Mouse (Mus musculus) MEL (cell line): ENCODE results near the gene Sptbn1. TPM values are rescaled to one million over a fixed set of nuclear protein-coding genes. Genes with fewer than 3 reads are reported as not detected.

Experiments used
- DNase-seq: peaks from one replicate; pipeline ENCODE4 v3.0.0; 2011; ENCODE audit warnings: low read depth, low spot score
- H3K27ac ChIP-seq: 2 replicates; pipeline ENCODE4 v1.5.1; 2012; ENCODE audit warnings: low read depth, mild to moderate bottlenecking, control low read depth, low read length, moderate library complexity; ENCODE audit not compliant: control insufficient read depth
- H3K27me3 ChIP-seq, 2 experiments: fragments of 150-350 bp in 1 of 2; sonication (generic) in 1 of 2; 2 replicates each; pipeline ENCODE4 v1.6.1; 2012; ENCODE audit warnings: low read length in 2 of 2, mild to moderate bottlenecking in 2 of 2, improper control_type of control experiment in 1 of 2, moderate library complexity in 1 of 2; ENCODE audit not compliant: insufficient read depth in 2 of 2, control insufficient read depth in 1 of 2
- H3K36me3 ChIP-seq, 2 experiments: 2 replicates each; pipeline ENCODE4 v1.6.1; 2012 to 2014; ENCODE audit warnings: low read length in 2 of 2, improper control_type of control experiment in 1 of 2, inconsistent platforms in 1 of 2, mild to moderate bottlenecking in 1 of 2; ENCODE audit not compliant: insufficient read depth in 2 of 2, control insufficient read depth in 1 of 2
- H3K4me1 ChIP-seq, 2 experiments: fragments of 150-350 bp in 1 of 2; sonication (generic) in 1 of 2; 2 replicates each; pipeline ENCODE4 v1.6.1; 2012; ENCODE audit warnings: low read length in 2 of 2, improper control_type of control experiment in 1 of 2, mild to moderate bottlenecking in 1 of 2; ENCODE audit not compliant: insufficient read depth in 2 of 2, control insufficient read depth in 1 of 2
- H3K4me3 ChIP-seq, 2 experiments: fragments of 150-350 bp in 1 of 2; sonication (generic) in 1 of 2; 2 replicates each; pipeline ENCODE4 v1.5.1; 2012; ENCODE audit warnings: low read depth in 2 of 2, low read length in 2 of 2, mild to moderate bottlenecking in 2 of 2, moderate library complexity in 2 of 2, control low read depth in 1 of 2, improper control_type of control experiment in 1 of 2; ENCODE audit not compliant: control insufficient read depth in 1 of 2, insufficient read depth in 1 of 2
- H3K79me2 ChIP-seq: 2 replicates; pipeline ENCODE4 v1.6.1; 2012; ENCODE audit warnings: mild to moderate bottlenecking, low read length, moderate library complexity; ENCODE audit not compliant: control insufficient read depth, poor library complexity, insufficient read depth
- H3K9ac ChIP-seq: 2 replicates; pipeline ENCODE4 v1.6.1; 2012; ENCODE audit warnings: low read depth, mild to moderate bottlenecking, control low read depth, low read length, moderate library complexity; ENCODE audit not compliant: control insufficient read depth, poor library complexity, severe bottlenecking
- H3K9me3 ChIP-seq: fragments of 150-350 bp; sonication (generic); replicated peaks from 2 replicates; pipeline ENCODE4 v1.6.1; 2012; ENCODE audit warnings: mild to moderate bottlenecking, low read length, improper control_type of control experiment, moderate library complexity; ENCODE audit not compliant: insufficient read depth
- BHLHE40 ChIP-seq: IDR thresholded peaks from 2 replicates; pipeline ENCODE4 v1.6.1; 2012; ENCODE audit warnings: low read depth, mild to moderate bottlenecking, inconsistent platforms, low read length, improper control_type of control experiment, borderline replicate concordance
- CHD1 ChIP-seq: IDR thresholded peaks from 2 replicates; pipeline ENCODE4 v1.6.1; 2012; ENCODE audit warnings: low read depth, mild to moderate bottlenecking, inconsistent platforms, low read length, improper control_type of control experiment
- CTCF ChIP-seq, 3 experiments: IDR thresholded peaks in 2 of 3; conservative IDR thresholded peaks in 1 of 3; 2 replicates each; pipeline ENCODE4 v1.5.1; 2011 to 2012; ENCODE audit warnings: low read length in 3 of 3, low read depth in 2 of 3, mild to moderate bottlenecking in 2 of 3, improper control_type of control experiment in 1 of 3, inconsistent platforms in 1 of 3, mixed read lengths in 1 of 3, moderate library complexity in 1 of 3; ENCODE audit not compliant: control insufficient read depth in 1 of 3, insufficient read depth in 1 of 3, poor library complexity in 1 of 3, severe bottlenecking in 1 of 3
- E2F4 ChIP-seq: IDR thresholded peaks from 2 replicates; pipeline ENCODE4 v1.6.1; 2011; ENCODE audit warnings: low read depth, low read length, improper control_type of control experiment, borderline replicate concordance
- HCFC1 ChIP-seq: IDR thresholded peaks from 2 replicates; pipeline ENCODE4 v1.6.1; 2012; ENCODE audit warnings: low read depth, mild to moderate bottlenecking, inconsistent platforms, low read length, improper control_type of control experiment, moderate library complexity
- KAT2A ChIP-seq: conservative IDR thresholded peaks from 2 replicates; pipeline ENCODE4 v1.6.1; 2012; ENCODE audit warnings: low read depth, low read length, improper control_type of control experiment, inconsistent platforms
- MAX ChIP-seq: IDR thresholded peaks from 2 replicates; pipeline ENCODE4 v1.6.1; 2011; ENCODE audit warnings: low read length, improper control_type of control experiment
- MXI1 ChIP-seq: IDR thresholded peaks from 2 replicates; pipeline ENCODE4 v1.6.1; 2011; ENCODE audit warnings: mild to moderate bottlenecking, low read depth, low read length, improper control_type of control experiment
- POLR2A ChIP-seq, 2 experiments: IDR thresholded peaks; 2 replicates each; pipeline ENCODE4 v1.6.1; 2011 to 2012; ENCODE audit warnings: low read length in 2 of 2, mild to moderate bottlenecking in 2 of 2, control low read depth in 1 of 2, improper control_type of control experiment in 1 of 2, low read depth in 1 of 2, moderate library complexity in 1 of 2; ENCODE audit not compliant: control insufficient read depth in 1 of 2, insufficient read depth in 1 of 2, poor library complexity in 1 of 2
- POLR2AphosphoS5 ChIP-seq: IDR thresholded peaks from 2 replicates; pipeline ENCODE4 v1.6.1; 2012; ENCODE audit warnings: low read depth, borderline replicate concordance, mild to moderate bottlenecking, inconsistent platforms, low read length, moderate library complexity, mixed read lengths
- RAD21 ChIP-seq: IDR thresholded peaks from 2 replicates; pipeline ENCODE4 v1.6.1; 2011; ENCODE audit warnings: mild to moderate bottlenecking, low read depth, low read length, improper control_type of control experiment
- RCOR1 ChIP-seq: IDR thresholded peaks from 2 replicates; pipeline ENCODE4 v1.6.1; 2012; ENCODE audit warnings: low read depth, mild to moderate bottlenecking, inconsistent platforms, low read length, improper control_type of control experiment
- SIN3A ChIP-seq: IDR thresholded peaks from 2 replicates; pipeline ENCODE4 v1.6.1; 2012; ENCODE audit warnings: low read length, improper control_type of control experiment, inconsistent platforms
- TAL1 ChIP-seq: IDR thresholded peaks from 2 replicates; pipeline ENCODE4 v1.6.1; 2012; ENCODE audit warnings: mild to moderate bottlenecking, inconsistent platforms, low read length, moderate library complexity, mixed read lengths
- TBP ChIP-seq: IDR thresholded peaks from 2 replicates; pipeline ENCODE4 v1.8.0; 2011; ENCODE audit warnings: low read depth, low read length, improper control_type of control experiment
- TCF12 ChIP-seq: IDR thresholded peaks from 2 replicates; pipeline ENCODE4 v1.6.1; 2014; ENCODE audit warnings: low read depth, mild to moderate bottlenecking, inconsistent platforms, low read length, improper control_type of control experiment, moderate library complexity
- USF1 ChIP-seq: IDR thresholded peaks from 2 replicates; pipeline ENCODE4 v1.6.1; 2014; ENCODE audit warnings: low read depth, mild to moderate bottlenecking, inconsistent platforms, low read length, improper control_type of control experiment, moderate library complexity
- USF2 ChIP-seq, 2 experiments: IDR thresholded peaks; 2 replicates each; pipeline ENCODE4 v1.6.1; 2011 to 2012; ENCODE audit warnings: improper control_type of control experiment in 2 of 2, low read length in 2 of 2, borderline replicate concordance in 1 of 2, inconsistent platforms in 1 of 2, low read depth in 1 of 2, mild to moderate bottlenecking in 1 of 2; ENCODE audit not compliant: insufficient read depth in 1 of 2
- ZC3H11A ChIP-seq: IDR thresholded peaks from 2 replicates; pipeline ENCODE4 v1.6.1; 2012; ENCODE audit warnings: low read depth, mild to moderate bottlenecking, inconsistent platforms, low read length, improper control_type of control experiment
- ZMIZ1 ChIP-seq: IDR thresholded peaks from 2 replicates; pipeline ENCODE4 v1.6.1; 2012; ENCODE audit warnings: low read depth, mild to moderate bottlenecking, inconsistent platforms, low read length, improper control_type of control experiment, moderate library complexity
- ZNF384 ChIP-seq: IDR thresholded peaks from 2 replicates; pipeline ENCODE4 v1.6.1; 2012; ENCODE audit warnings: low read depth, mild to moderate bottlenecking, inconsistent platforms, low read length, improper control_type of control experiment
- polyA plus RNA-seq, 2 experiments: library from polyadenylated mRNA; stranded (reverse) in 1 of 2; unstranded in 1 of 2; fragments of >175 nt in 1 of 2; fragments of >200 nt in 1 of 2; gene quantifications; 2 replicates each; pipeline versions ENCODE4 v1.2.1 to v1.2.4; 2012; ENCODE audit warnings: low replicate concordance in 2 of 2, low read depth in 1 of 2; ENCODE audit not compliant: insufficient read length in 2 of 2, insufficient read depth in 1 of 2, missing spikeins in 1 of 2
- total RNA-seq: library from RNA; depleted of rRNA; stranded (reverse); fragments of 300-350 nt; gene quantifications from 2 replicates; pipeline ENCODE4 v1.2.3, GENCODE M21; 2012

Gene Sptbn1
- total and polyA plus RNA-seq, 3 experiments = 14.6 to 20.2 TPM; not detected in 1

DNA sequence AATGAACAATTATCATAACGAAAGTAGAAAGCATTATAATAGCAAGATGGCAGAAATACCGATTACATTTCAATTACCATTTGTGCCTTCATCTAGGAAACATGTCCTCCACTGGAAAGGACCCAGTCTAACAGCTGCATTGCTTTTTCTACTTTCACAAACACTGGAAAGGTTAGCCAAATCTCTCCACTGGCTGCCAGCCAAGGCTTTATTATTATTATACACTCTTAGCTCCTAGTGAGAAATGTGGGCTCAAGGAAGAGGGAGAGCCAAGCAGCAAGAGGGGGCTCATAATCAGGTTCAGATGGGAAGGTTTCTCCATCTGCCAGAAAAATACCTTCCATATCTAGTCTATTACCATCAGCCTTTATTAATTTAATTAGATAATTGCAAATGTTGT, 35.9 kb downstream of the Sptbn1 start:
- DNase-seq = no peak
- no peak for TF ChIP-seq RAD21
- TF ChIP-seq TAL1 = no peak
- no peak for TF ChIP-seq CTCF (IDR thresholded peaks at IDR 0.05 in 2 of 3, conservative IDR thresholded peaks at IDR 0.05 in 1 of 3; ENCODE audit: control insufficient read depth in 1 of 3, insufficient read depth in 1 of 3, low read depth in 2 of 3, low read length in 3 of 3, poor library complexity in 1 of 3, severe bottlenecking in 1 of 3)
- no peak for TF ChIP-seq POLR2AphosphoS5
- no peak for TF ChIP-seq USF1
- TF ChIP-seq TCF12 = no peak
- TF ChIP-seq CHD1 = no peak
- TF ChIP-seq RCOR1 = no peak
- no peak for TF ChIP-seq ZC3H11A
- TF ChIP-seq SIN3A = no peak
- TF ChIP-seq KAT2A = no peak

GRCm38 (mm10) chr11:30231336-30231735, 36.6 kb downstream of the Sptbn1 start:
- no peaks in the 10 kb centered on the region for H3K9me3 ChIP-seq
- no peak for DNase-seq
- TF ChIP-seq MAX (no peak), USF1 (no peak), TBP (no peak), HCFC1 (no peak), E2F4 (no peak), BHLHE40 (no peak), CTCF (IDR thresholded peaks at IDR 0.05 in 2 of 3, conservative IDR thresholded peaks at IDR 0.05 in 1 of 3; ENCODE audit: control insufficient read depth in 1 of 3, insufficient read depth in 1 of 3, low read depth in 2 of 3, low read length in 3 of 3, poor library complexity in 1 of 3, severe bottlenecking in 1 of 3) (no peak), ZMIZ1 (no peak), ZNF384 (no peak), TCF12 (no peak), SIN3A (no peak), USF2 (IDR thresholded peaks at IDR 0.05; ENCODE audit: borderline replicate concordance in 1 of 2, insufficient read depth in 1 of 2, low read depth in 1 of 2, low read length in 2 of 2) (no peak), POLR2A (IDR thresholded peaks at IDR 0.05; ENCODE audit: control insufficient read depth in 1 of 2, insufficient read depth in 1 of 2, low read depth in 1 of 2, low read length in 2 of 2, poor library complexity in 1 of 2) (no peak), MXI1 (no peak)
- H3K27ac ChIP-seq = no peak overlapping the region
- no peaks in the 10 kb centered on the region for H3K79me2 ChIP-seq
- no peak overlapping the region for H3K4me3 ChIP-seq
- H3K4me1 ChIP-seq = peaks cover 2 to 4% of the 10 kb centered on the region in 2 experiments; a peak in 3 of 4 replicates
- H3K27me3 ChIP-seq = no peaks in the 10 kb centered on the region; a peak in 1 of 4 replicates
- H3K9ac ChIP-seq = no peak overlapping the region
- no peaks in the 10 kb centered on the region for H3K36me3 ChIP-seq

More for the DNA sequence above, 35.9 kb downstream of the Sptbn1 start:
- Histone ChIP-seq H3K36me3 (no peaks in the 10 kb centered on the region), H3K27me3 (no peaks in the 10 kb centered on the region; a peak in 1 of 4 replicates), H3K9me3 (no peaks in the 10 kb centered on the region), H3K79me2 (no peaks in the 10 kb centered on the region), H3K4me3 (no peak overlapping the region), H3K27ac (no peak overlapping the region), H3K9ac (no peak overlapping the region), H3K4me1 (peaks cover 2 to 4% of the 10 kb centered on the region in 2 experiments; a peak in 3 of 4 replicates)
